Mouse (Mus musculus): ENCODE measurements at regions not wholly inside any gene's neighbourhood (a gene's known extent, or its start where the extent isn't known, plus 50 kb on each side); places are given as distances from the start of the nearest gene placed in this dataset.

DNA sequence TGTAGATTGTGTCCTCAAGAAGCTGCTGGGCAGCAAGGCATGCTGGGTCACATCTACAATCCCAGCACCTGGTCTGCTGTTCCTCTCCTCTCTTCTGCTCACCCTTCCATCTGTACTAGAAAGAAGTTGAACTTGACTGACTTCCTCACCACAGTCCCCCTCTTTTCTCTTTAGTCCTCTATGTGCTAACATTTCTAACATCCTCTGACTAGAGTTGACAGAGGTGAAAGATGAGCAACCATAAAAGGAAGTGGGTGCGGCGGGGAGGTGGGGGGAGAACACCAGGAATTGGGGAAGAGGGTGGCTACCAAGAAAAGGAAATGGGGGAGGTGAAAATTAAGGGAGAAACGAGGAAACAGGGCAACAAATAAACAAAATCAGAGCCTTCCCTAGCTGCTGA, 319.3 kb downstream of the Insc start:
- TF ChIP-seq POLR2A (IDR thresholded peaks at IDR 0.05; ENCODE audit: low read depth, low read length) (no peak), CTCF (IDR thresholded peaks at IDR 0.05; ENCODE audit: borderline replicate concordance, insufficient read depth, low read length) (no peak)
- no peak overlapping the region for H3K27ac ChIP-seq (ENCODE audit: insufficient read depth, low read length)
- no peaks in the 10 kb centered on the region for H3K4me1 ChIP-seq (ENCODE audit: control insufficient read depth, insufficient read depth, low read length)
- H3K4me3 ChIP-seq (ENCODE audit: insufficient read depth, low read length) = no peak overlapping the region

DNA sequence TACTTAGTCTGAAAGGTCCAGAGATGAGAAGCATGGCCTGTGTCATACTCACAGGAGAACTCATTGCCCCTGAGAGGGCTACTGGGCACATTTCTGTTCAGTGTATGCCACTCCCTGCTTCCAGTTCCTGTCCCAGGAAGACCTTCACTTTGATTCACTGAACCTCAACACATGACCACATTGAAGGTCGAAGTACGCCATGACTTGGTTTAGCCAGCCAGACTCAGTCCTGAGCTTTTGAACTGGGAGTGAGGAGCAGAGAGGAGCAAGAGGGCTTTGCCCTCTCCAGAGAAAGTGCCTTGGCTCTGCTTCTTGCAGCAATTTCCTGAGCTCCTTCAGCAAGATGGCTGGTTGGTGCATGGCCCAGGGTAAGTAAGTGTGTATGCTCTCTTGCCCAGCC, 324.1 kb downstream of the Insc start:
- TF ChIP-seq POLR2A (IDR thresholded peaks at IDR 0.05; ENCODE audit: low read depth, low read length) (no peak), CTCF (IDR thresholded peaks at IDR 0.05; ENCODE audit: borderline replicate concordance, insufficient read depth, low read length) (no peak)
- Histone ChIP-seq H3K4me1 (ENCODE audit: control insufficient read depth, insufficient read depth, low read length) (no peaks in the 10 kb centered on the region), H3K27ac (ENCODE audit: insufficient read depth, low read length) (no peak overlapping the region), H3K4me3 (ENCODE audit: insufficient read depth, low read length) (no peak overlapping the region)

DNA sequence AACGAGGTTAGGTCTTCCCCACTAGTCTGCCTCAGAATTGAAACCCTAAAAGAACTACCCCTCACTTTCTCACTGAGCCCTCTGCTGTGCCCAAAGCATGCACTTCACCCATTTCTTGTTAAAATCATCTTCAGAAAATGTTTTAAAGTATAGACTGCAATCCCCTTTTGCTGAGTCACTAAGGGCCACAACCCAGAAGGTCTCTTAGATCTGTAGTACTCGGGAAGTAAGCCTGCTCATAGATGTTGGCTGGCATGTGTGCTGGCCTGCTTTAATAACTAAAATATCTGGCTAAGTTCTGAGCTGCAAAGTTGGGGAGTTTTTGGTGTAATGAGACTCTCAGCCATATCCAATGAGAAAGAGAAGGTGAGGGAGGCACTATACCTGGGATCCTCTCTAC, 329.9 kb downstream of the Insc start:
- no peaks in the 10 kb centered on the region for H3K4me1 ChIP-seq (ENCODE audit: control insufficient read depth, insufficient read depth, low read length)
- no peak for TF ChIP-seq CTCF (IDR thresholded peaks at IDR 0.05; ENCODE audit: borderline replicate concordance, insufficient read depth, low read length)
- TF ChIP-seq POLR2A (IDR thresholded peaks at IDR 0.05; ENCODE audit: low read depth, low read length) = no peak

DNA sequence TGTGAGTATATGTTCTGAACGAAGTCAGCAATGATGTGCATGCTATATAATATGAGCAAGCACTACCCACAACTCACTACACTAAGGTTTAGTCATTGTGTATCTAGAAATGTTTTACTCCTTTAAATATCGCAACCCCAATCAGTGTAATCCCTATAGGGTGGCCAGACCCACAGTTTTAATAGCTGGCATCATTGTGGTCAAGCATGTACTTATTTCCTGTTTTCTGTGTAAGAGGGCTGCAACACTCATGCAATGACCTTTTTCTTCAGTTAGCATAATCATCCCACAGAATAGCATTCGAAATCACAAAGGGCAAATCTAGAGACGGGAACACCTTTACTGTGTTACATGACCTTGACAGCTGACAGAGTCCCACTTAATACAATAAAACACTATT, 333.3 kb downstream of the Insc start:
- TF ChIP-seq POLR2A (IDR thresholded peaks at IDR 0.05; ENCODE audit: low read depth, low read length) (no peak), CTCF (IDR thresholded peaks at IDR 0.05; ENCODE audit: borderline replicate concordance, insufficient read depth, low read length) (no peak)
- H3K4me3 ChIP-seq (ENCODE audit: insufficient read depth, low read length) = no peak overlapping the region
- H3K27ac ChIP-seq (ENCODE audit: insufficient read depth, low read length) = no peak overlapping the region
- H3K4me1 ChIP-seq (ENCODE audit: control insufficient read depth, insufficient read depth, low read length) = no peaks in the 10 kb centered on the region

More for the DNA sequence above, 329.9 kb downstream of the Insc start:
- no peak overlapping the region for H3K4me3 ChIP-seq (ENCODE audit: insufficient read depth, low read length)
- H3K27ac ChIP-seq (ENCODE audit: insufficient read depth, low read length) = no peak overlapping the region

DNA sequence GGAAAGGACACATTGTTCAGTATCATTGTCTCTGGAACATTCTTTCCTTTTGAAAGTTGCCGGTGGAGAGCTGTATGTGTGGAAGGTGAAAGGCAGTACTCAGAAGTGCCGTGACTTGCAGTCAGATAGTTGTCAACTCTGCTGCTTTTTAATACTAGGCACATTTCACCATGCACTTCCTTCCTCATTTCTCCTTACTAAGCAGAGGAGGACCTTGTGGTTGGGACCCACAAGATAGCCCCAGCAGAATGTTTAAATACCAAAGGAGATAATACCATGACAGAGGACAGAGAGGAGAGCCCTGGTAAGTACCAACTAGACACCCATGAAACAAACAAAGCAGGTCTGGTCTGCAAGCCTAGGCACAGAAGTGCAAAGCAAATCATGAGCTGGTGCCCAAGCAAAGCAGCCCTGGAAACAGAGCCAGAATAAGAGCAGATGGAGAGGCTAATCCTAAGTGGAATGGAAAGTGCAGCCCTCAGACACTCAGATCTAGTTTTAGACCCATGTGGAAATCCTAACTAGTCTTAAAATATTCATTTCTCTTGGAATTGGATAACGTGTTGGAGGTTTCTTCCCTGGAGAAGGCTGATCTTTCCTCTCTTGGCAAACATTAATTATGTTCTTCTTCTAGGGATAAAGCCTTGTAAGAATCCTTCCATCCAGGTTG, 341.4 kb downstream of the Insc start:
- no peak overlapping the region for H3K27ac ChIP-seq (ENCODE audit: insufficient read depth, low read length)
- H3K4me1 ChIP-seq (ENCODE audit: control insufficient read depth, insufficient read depth, low read length) = no peaks in the 10 kb centered on the region
- TF ChIP-seq POLR2A (IDR thresholded peaks at IDR 0.05; ENCODE audit: low read depth, low read length) (no peak), CTCF (IDR thresholded peaks at IDR 0.05; ENCODE audit: borderline replicate concordance, insufficient read depth, low read length) (no peak)
- H3K4me3 ChIP-seq (ENCODE audit: insufficient read depth, low read length) = no peak overlapping the region

DNA sequence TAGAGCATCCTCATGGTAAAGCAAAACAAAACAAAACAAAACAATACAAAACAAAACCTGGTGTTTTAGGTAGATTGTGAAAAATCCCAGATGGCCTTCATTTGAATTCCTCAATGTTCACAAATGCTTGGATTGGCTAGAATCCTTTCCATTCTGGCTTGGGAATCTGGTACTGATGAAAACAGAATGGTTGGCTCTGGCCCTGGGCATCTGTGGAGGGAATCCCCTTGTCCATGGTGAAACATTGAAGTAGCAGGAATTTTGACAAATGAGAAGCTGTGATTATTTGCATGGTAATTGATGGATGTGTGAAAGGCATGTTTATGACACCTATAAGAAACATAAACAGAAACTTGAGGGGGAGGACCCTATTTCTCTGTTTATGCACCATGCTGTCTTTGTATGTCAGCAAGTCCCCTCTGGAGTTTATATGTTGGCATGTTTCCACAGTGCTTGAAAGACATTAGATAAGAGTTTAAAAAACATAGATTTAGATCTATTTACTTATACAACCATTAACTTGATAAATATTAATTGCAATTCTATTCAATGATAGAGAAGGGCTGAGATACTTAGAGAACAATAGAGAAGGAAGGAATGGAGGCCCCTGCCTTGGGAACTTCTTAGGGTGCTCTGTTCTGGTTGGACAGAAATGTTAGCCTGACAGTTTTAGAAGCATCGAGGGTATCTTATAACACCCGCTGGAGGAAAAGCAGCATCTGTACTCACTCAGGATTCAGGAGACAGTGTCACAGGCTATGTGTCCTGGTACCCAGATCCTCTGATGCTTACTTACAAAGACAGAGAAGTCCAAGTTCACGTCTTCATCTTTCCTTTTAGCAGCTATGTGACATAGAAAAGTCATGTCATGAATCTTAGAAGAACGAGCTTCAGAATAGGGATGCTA, 343.3 kb downstream of the Insc start:
- TF ChIP-seq POLR2A (IDR thresholded peaks at IDR 0.05; ENCODE audit: low read depth, low read length) = no peak
- no peak for TF ChIP-seq CTCF (IDR thresholded peaks at IDR 0.05; ENCODE audit: borderline replicate concordance, insufficient read depth, low read length)
- Histone ChIP-seq H3K4me3 (ENCODE audit: insufficient read depth, low read length) (no peak overlapping the region), H3K4me1 (ENCODE audit: control insufficient read depth, insufficient read depth, low read length) (no peaks in the 10 kb centered on the region), H3K27ac (ENCODE audit: insufficient read depth, low read length) (no peak overlapping the region)

DNA sequence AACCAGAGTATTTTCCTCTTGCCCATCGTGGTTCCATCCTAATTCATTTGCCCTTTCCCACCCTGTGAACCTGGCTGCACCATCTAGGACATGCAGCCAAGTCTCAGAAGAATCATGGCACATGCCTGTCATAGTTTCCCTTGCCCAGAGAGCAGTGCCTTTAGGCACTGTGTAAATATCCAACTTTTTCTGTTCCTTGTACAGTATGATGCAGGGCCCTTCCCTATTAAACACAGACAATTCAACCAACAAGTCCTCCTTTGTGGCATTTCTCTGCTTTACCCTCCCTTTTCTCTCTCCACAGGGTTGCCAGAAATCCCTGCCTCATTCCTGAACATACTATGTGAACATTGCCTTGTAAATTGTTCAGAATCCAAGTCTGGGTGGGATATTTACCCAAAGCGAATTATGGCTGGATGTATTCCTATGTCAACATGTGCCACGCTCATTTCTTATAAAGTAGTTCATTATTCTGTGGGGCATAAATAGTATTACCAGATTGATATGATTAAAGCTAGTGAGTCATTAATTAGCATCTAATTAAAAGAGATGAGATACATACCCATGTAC, 349.1 kb downstream of the Insc start:
- no peak overlapping the region for H3K27ac ChIP-seq (ENCODE audit: insufficient read depth, low read length)
- H3K4me1 ChIP-seq (ENCODE audit: control insufficient read depth, insufficient read depth, low read length) = no peaks in the 10 kb centered on the region
- no peak overlapping the region for H3K4me3 ChIP-seq (ENCODE audit: insufficient read depth, low read length)
- TF ChIP-seq CTCF (IDR thresholded peaks at IDR 0.05; ENCODE audit: borderline replicate concordance, insufficient read depth, low read length) = no peak
- no peak for TF ChIP-seq POLR2A (IDR thresholded peaks at IDR 0.05; ENCODE audit: low read depth, low read length)

DNA sequence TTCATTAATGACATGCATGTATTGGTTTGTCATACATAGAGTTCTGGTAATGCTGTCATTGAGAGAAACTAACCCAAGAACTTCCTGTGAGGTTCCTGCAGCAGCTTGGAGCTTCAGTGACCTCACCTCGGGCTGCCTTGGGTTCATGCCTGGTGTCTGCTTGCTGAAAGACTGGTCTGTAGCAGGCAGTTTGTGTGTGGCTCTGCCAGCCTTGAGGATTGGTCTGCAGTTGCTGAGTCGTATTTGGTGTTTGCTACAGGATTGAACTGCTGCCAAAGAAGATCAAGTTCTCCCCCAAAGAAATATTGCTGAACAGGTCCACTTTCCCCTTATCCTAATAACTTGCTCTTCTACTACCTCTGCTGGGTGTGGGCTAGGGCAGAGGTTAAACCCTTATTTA, 362.5 kb downstream of the Insc start:
- no peak for TF ChIP-seq POLR2A (IDR thresholded peaks at IDR 0.05; ENCODE audit: low read depth, low read length)
- TF ChIP-seq CTCF (IDR thresholded peaks at IDR 0.05; ENCODE audit: borderline replicate concordance, insufficient read depth, low read length) = no peak
- no peak overlapping the region for H3K27ac ChIP-seq (ENCODE audit: insufficient read depth, low read length)

DNA sequence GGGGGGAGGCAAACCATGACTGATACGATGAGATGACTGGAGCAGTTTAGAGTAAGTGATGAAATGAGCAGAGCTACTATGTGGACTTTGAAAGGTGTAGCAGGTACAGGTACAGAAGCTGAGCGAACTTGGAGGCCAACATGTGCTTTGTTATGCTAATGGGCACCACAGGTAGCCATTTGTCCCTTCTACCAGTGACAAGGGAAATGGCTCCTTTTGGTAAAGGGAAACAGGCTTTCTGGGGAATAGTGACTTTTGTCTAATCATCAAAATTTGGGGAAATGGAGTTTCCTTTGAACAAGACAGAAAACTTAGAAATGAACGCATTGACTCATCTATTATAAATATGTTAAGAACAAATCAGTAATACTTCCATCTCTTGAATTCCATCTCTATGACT, 368.8 kb downstream of the Insc start:
- Histone ChIP-seq H3K4me3 (ENCODE audit: insufficient read depth, low read length) (no peak overlapping the region), H3K4me1 (ENCODE audit: control insufficient read depth, insufficient read depth, low read length) (no peaks in the 10 kb centered on the region), H3K27ac (ENCODE audit: insufficient read depth, low read length) (no peak overlapping the region)
- no peak for TF ChIP-seq CTCF (IDR thresholded peaks at IDR 0.05; ENCODE audit: borderline replicate concordance, insufficient read depth, low read length)
- no peak for TF ChIP-seq POLR2A (IDR thresholded peaks at IDR 0.05; ENCODE audit: low read depth, low read length)

More for the DNA sequence above, 362.5 kb downstream of the Insc start:
- H3K4me1 ChIP-seq (ENCODE audit: control insufficient read depth, insufficient read depth, low read length) = no peaks in the 10 kb centered on the region
- H3K4me3 ChIP-seq (ENCODE audit: insufficient read depth, low read length) = no peak overlapping the region

DNA sequence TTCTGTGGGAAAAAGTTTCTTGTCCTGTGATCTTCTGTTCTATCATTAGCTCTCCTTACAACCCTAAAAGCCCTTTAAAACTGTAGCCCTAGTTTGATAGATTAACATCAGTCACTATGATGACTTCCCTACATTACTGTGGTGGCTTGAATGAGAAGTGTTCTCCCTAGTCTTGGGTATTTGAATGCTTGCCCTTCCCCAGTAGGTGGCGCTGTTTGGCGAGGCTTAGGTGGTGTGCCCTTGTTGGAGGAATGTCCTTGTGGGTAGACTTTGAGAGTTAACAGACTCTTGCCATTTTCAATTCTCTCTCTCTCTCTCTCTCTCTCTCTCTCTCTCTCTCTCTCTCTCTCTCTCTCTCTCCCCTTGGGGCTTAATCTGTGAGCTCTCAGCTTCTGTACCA, 379.8 kb downstream of the Insc start:
- no peak for TF ChIP-seq CTCF (IDR thresholded peaks at IDR 0.05; ENCODE audit: borderline replicate concordance, insufficient read depth, low read length)
- TF ChIP-seq POLR2A (IDR thresholded peaks at IDR 0.05; ENCODE audit: low read depth, low read length) = no peak
- Histone ChIP-seq H3K27ac (ENCODE audit: insufficient read depth, low read length) (no peak overlapping the region), H3K4me3 (ENCODE audit: insufficient read depth, low read length) (no peak overlapping the region), H3K4me1 (ENCODE audit: control insufficient read depth, insufficient read depth, low read length) (no peaks in the 10 kb centered on the region)
